Mouse (Mus musculus) gastrocnemius, postnatal 10 days (tissue): ENCODE results near the gene Bglap. TPM values are rescaled to one million over a fixed set of nuclear protein-coding genes. Genes with fewer than 3 reads are reported as not detected.
A peak's percentile ranks its signal among the peaks of the same experiment; 100 is the strongest.
"Not testable (repeated sequence)": the region's sequence is repeated elsewhere in the genome, so short reads cannot be mapped to it uniquely, and the experiment has no call there.

Source experiments
- DNase-seq: peaks from one replicate; pipeline ENCODE4 v3.0.0; 2021; ENCODE audit warnings: mixed read lengths
- long read RNA-seq, 2 experiments: library from polyadenylated mRNA; stranded (forward); transcript quantifications; one replicate each; pipeline ENCODE4 v2.0.0; 2021
- total RNA-seq, 2 experiments: library from RNA; stranded (reverse); gene quantifications; 2 replicates each; pipeline ENCODE4 v1.2.3; 2021

Bglap gene
- 100 to 1,000 TPM in 1 of 2 experiments, not detected in 1; 175 TPM for total RNA-seq
- long read RNA-seq, experiment 1, transcript Bglap-201 (4 exons, 440 nt) = major isoform, 62 of 64 reads
- long read RNA-seq, experiment 1, partial matches to known transcripts = 1 of 64 reads
- long read RNA-seq, experiment 1, other reads (novel, unspliced or antisense) = 1 of 64 reads
- long read RNA-seq, experiment 2 = 0 reads

- DNase-seq = no peak
Observed at GRCm38 (mm10) chr3:88384364-88384763, at the start of gene Bglap. Gene Bglap (minus strand): TSS chr3:88384464.

- not testable (repeated sequence) for DNase-seq
Observed at GRCm38 (mm10) chr3:88428639-88429038, 44.4 kb upstream of the Bglap start.

DNA sequence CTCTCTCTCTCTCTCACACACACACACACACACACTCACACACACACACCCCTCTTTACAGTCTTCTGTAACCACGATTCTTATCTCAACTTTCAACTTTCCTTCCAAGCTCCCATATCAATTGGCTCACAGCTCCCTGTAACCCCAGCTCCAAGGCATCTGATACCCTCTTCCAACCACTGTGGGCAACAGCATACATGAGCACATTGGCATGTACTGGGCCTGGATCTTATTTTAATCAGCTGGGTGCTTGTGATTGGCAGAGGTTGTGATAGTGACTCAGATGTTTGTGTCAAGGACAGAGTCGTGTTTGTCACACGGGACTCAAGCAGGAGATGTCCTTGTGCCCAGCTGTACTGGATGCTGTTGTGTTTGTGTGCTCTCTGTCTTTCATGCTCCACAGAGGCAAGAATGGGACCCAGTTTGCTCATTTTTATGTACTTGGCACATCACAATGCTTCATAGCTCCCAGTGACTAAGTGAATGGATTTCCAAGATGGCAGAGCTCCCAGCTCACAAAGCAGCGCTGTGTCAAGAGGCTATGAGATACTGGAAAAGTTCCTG lies 43.2 kb upstream of the Bglap start:
- DNase-seq = no peak

- no peak for DNase-seq
Observed at GRCm38 (mm10) chr3:88425708-88426420, 41.6 kb upstream of the Bglap start.

DNA sequence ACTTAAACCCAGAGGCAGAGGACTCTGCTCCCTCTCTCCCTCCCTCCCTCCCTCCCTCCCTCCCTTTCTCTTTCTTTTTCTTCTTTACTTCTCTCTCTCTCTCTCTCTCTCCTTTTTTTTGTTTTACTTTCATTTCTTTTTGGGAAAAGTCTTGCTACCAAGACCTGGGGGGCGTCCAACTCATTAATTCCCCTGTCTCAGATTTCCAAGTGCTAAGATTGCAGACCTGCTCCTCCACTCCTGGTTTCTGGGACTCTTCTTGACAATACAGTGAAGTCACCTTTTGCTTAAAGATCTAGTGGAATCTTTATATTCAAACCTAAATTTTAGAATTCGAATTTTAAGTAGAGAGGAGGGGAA lies 41.0 kb upstream of the Bglap start:
- DNase-seq = no peak

- DNase-seq = peak; percentile 83
Observed at GRCm38 (mm10) chr3:88424605-88425329, 40.5 kb upstream of the Bglap start, which contains the start of gene Slc25a44. Gene Slc25a44 (minus strand): TSS chr3:88425139.

GRCm38 (mm10) chr3:88422020-88422720 lies 37.9 kb upstream of the Bglap start:
- DNase-seq = no peak

GRCm38 (mm10) chr3:88420771-88421170 lies 36.5 kb upstream of the Bglap start:
- DNase-seq = no peak

DNA sequence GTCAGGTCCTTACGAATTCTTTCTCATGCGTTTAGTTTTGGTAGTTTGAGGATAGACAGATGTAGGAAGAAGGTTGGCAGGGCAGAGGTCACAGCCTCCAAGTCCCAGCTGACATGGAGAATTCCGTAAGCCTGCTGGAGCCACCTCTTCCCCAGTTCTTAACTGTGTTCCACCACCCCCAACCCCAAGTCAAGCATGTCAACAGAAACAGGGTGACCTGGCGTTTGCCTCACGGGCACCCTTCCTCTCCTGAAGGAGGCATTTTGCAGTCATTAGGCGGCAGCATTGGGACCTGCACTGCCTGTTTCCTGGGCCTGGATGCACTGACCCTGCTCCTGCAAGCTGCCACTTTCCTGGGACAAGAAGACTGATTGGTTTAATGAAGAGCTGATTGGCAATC lies 33.8 kb upstream of the Bglap start:
- no peak for DNase-seq

- no peak for DNase-seq
Observed at GRCm38 (mm10) chr3:88415668-88416067, 31.4 kb upstream of the Bglap start.

DNA sequence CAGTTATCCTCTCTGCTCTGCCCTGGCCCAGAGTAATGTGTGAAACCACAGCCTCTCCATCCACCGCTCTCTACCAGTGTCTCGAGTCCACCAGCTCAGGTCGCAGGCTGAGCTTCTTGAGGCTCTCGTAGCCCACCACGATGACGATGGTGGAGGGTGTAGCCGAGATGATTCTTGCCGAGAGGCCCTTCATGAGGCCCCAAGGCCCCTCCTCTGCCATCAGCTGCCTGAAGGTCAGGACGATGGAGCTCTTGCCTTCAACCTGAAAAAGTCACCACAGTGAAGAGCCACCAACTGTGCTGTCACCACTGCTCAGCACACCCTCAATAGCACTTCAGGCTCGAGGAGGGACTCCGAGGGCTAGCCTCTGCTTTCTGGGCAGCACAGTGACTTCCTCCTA lies 28.4 kb upstream of the Bglap start:
- no peak for DNase-seq

DNA sequence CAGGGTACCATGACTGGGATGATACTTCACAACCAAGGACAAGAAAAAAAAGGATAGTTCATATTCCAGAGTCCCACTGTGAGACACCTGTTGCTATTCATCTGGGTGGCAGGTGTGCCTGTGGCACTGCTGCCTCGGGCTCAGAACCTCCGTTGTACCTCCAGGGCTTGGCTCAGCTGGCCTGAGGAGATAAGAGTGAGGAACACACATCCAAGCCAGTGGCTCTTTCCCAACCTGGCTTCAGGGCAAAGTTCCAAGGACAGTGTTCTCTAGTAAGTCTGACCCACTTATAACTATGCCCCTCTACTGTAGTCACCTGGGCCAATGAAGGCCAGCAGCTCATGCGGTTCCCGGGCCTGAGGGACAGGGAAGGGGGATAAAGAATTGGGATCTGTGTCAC lies 27.4 kb upstream of the Bglap start:
- DNase-seq = no peak

DNA sequence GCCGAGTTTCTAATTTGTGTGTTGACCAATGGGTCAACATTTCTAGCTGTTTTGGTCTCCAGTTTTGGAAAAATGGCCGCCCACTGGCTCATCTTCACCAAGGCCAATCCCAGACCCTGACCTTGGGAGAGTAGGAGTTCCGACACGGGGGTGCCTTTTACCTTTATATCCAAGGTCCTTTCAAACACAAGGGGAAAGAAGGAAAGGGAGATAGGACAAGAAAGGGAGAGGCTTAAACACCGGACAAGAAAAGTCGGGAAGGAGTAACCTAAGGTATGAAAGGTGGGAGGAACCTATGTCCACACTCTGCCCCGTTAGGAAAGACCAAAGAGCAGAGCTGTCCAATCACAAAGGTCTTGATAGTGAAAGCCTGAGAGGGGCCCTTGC lies 26.4 kb upstream of the Bglap start:
- DNase-seq = no peak

DNA sequence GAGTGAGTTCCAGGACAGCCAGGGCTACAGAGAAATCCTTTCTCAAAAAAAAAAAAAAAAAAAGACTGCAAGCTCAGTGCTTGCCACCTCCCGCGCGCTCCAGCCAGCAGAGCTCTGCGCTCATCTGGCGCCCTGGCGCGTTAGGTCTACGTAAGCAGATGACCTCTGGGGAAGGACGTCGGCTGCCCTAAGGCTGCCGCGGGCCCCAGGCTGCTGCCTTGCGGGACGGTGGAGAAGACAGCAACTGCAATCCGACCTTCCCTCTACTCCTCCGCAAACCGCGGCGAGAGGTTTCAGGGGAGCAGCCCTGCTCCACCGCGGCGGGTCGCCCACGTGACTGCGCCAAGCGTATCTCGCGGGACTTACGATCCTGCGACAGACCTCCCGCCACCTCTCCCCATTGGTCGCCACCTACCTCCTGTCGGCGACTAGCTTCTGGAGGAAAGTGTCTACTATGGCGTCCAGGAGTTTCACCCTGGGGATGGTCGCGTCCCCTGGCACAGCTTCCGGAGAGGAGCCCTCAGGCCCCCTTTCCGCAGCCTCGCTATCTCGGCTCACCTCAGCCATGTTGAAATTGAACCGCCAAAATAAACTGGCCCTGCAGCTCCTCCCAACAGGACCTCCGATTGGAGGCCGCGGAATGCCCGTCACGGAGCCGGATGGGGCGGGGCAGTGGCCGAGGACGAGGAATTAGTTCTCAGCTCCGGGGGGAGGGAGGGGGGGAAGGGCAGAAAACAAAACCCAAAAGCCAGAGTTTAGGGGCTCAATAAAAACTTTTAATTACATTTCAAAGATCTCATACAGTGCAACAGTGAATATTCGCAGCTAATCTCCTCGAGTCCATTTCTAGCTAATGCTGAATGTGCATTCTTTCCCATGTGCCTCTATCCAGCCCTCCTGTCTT lies 25.7 kb upstream of the Bglap start, which contains the start of gene Pmf1:
Gene Pmf1 (minus strand): TSS at position 591 of the 904 bp plus-strand sequence.
- peak; percentile 90 for DNase-seq

DNA sequence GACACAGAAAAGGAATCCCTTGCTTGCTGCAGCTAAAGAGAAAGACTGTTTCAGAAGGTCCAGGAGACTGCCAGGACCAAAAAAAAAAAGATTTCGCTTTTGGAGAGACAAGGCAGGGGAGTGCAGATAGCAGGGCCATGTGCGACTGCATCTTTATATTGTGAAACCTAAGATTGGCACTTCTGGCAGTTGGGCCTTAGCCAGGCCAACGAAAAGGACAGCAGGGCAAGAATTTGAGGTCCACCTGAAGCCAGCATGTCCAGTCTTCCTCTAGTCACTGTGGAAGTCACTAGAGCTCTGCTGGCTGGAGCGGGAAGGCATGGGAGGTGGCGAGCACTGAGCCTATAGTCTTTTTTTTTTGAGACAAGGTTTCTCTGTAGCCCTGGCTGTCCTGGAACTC lies 24.7 kb upstream of the Bglap start:
- no peak for DNase-seq

- DNase-seq = no peak
Observed at GRCm38 (mm10) chr3:88407529-88407928, 23.3 kb upstream of the Bglap start.

- peak; percentile 44 for DNase-seq
Observed at GRCm38 (mm10) chr3:88407090-88407489, 22.8 kb upstream of the Bglap start.

GRCm38 (mm10) chr3:88403522-88404230 lies 19.4 kb upstream of the Bglap start:
- no peak for DNase-seq

GRCm38 (mm10) chr3:88398666-88399065 lies 14.4 kb upstream of the Bglap start:
- no peak for DNase-seq

DNA sequence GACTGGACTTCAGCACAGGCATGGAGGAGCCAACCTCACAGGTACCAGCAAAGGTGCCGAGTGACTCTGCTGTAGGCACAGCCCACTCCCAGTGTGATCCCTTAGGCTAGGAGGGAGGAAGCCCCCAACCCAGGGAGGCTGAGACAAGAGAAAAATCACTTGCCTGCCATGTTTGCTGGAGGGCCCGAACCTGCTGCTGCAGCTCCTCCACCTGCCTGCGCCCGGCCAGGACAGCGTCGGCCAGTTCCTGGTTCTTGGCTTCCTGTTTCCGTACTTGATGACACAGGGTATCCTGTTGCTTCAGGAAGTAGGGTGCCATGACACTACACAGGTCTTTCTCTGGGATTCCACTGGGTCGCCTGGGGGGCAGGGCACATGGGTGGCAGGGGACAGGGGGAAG lies 11.5 kb upstream of the Bglap start:
- DNase-seq = no peak

GRCm38 (mm10) chr3:88395288-88395687 lies 11.0 kb upstream of the Bglap start:
- DNase-seq = no peak
